Mouse (Mus musculus): ENCODE results near the gene Gsap.
"Not testable (repeated sequence)": the region's sequence is repeated elsewhere in the genome, so short reads cannot be mapped to it uniquely, and the experiment has no call there.

Gene Gsap

DNA sequence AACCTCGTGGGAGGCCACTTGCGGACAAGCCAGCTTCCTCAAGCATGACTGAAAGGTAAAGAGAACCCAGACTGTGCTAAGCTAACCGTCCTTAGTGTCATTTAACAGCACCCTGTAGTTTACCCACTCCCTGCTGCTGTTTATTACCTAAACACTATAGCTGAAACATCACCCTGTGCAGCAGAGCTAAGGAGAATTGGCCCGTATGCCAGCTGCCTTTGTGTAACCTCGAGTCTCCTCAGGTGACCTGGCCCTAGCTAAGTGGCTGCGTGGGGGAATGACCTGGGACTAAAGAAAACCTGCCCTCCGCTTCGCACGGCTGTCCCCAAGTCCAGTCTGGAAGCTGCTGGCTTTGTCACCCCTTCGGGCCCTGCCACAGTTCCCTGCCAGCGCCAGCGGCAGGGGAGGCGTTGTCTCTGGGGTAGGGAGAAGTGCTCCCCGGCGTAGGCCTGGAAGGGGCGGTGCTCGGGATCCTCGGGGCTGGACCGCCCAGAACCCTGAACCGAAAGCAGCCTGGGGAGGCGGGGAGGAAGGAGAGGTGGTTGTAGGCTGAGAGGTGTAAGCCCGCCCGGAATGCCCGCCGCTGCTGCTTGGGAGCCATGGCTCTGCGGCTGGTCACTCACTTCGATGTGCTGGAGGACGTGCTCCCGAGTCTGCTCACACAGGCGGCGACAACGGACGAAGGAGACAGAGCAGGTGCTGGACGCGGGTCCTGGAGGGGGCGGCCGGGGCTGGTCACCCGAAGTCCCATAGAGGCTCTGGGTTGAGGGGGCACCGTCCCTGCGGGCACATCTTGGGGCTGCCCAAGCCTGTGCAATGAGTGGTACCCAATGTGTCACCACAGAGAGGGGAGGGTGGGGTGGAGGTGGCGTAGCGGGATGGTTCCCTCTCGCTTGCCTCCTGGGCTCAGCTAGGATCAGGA, at the start of gene Gsap:
TSS of gene Gsap (plus strand) at position 492 of the 922 bp plus-strand sequence.
- DNase-seq, result peak; percentile 64

DNA sequence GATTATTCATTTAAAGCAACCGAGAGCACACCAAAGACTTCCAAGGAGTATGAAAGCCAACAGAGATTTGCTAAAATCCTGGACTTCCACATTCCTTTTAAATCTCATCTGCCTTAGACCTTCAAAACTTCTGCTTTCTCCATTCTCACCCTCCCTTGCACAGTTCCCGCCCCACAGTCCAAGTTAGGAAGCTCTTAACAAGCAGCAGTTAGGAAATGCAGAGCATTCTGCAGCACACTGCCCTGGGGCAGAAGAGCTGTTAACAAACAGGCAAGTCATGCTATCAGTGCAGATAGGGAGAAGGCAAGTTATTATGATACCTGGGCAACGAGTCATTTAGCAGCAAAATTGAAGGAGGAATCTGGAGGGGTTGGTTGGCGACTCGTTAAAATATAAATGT, 49.5 kb upstream of the Gsap start:
- no peak for DNase-seq

DNA sequence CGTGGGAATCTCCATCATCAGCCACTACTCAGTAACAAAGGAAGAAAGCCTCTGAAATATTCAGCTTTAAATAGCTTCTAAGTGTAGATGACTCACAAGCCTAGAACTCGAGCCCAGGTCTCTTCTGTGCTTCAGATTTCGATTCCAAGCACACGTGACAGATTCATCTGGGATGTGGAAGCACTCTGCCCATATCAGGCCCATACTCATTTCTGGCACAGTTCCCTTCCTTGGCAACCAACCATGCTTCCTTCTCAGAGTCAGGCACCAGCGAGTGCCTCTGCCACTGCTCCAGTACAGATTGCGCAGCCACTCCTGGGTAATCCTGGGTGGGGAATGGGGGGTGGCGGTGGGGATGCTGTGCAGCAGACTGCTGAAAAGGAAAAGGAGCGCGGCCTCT, 46.5 kb upstream of the Gsap start:
- peak; percentile 72 for DNase-seq

DNA sequence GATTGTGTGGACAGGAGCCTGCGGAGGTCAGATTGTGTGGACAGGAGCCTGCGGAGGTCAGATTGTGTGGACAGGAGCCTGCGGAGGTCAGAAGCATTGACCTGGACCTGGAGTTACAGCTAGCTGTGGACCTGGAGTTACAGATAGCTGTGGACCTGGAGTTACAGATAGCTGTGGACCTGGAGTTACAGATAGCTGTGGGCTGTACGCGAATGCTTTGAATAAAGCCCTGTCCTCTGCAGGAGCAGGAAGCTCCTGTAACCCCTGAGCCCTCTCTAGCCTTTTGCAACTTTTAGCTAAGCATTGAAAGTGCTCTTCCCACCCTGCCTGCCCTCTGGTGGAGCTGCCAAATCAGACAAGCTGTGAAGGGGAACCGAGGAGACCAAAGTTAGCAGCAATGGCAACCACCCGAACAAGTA, 44.9 kb upstream of the Gsap start:
- DNase-seq, result not testable (repeated sequence)

DNA sequence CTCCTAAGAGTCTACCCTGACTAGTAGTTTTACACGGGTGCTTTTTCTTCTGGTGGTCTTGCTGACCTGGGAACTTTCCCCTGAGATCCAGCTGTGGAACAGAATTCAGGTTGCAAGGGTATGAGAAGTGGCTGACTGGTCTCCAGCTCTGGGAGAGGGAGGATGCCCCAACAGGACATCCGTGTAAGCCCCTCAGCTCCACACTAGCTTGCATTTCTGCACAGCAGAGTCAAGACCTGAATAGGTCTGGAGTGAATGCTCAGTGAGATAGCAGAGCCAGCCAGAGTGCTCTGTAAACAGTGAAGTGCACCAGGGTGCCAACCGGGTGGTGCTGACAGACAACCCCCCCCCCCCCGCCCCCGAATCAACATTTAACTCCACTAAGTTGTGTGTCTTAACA, 44.4 kb upstream of the Gsap start:
- no peak for DNase-seq

DNA sequence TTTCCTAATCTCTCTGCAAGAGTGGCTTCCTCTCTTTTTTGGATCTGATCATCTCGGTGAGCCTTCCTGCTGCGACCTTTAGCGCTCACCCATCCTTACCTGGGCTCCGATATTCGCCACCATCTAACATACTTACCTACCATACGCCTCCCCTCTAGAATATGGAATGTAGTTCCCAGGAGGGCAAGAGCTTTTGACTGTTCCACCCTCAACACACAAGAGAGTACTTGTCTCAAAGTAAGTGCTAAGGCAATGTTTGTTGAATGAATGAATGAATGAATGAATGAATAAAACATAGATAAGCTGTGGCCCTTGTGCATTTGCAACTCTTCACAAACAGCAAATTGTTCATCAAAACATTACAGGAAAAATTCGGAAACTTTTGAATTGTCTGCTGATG, 43.0 kb upstream of the Gsap start:
- no peak for DNase-seq

DNA sequence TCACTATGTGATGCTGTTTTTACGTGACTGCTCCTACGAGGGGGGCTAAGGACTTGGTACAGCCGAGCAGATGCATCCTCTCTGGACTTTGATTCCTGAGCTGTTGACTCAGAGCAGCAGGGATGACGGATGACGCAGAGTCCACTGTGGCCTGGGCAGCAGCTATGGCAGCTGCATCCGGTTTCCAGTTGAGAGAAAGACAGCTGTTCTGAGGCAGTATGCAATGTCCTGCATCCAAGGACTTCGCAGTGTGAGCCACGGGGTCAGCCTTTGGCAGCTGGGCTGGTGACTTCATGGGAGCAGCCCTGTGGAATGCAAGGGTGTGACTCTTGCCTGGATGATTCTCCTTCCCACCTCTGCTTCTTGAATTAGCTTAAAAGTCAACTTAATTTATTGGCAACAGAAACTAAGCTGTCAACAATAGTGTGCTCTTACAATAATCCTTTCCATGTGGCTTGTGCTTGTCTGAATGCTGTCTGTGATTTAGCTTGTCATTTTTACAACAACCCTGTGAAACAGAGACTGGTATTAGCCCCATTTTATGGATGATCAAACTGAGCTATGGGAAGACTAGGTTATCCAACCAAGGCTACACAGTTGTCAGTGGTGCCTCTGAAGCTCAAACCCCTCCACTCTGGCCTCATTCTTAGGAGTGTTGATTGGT, 41.4 kb upstream of the Gsap start:
- no peak for DNase-seq

DNA sequence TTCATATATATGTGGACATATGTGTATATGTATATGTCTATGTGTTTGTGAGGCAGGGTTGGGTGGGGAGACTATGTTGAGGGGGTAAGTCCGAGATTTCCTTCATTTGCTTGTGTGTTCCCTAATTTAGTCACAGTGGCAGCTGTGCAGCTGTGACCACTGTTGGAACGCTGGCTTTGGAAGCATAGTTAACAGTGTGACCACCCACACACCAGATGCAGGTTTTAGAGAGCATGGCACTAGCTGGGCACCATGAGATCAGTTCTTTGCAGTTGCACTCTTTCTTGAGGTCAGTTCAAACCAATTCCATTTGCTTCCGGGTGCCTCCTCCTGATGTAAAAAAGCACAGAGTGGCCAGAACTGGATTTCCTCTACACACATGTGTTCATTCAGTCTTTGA, 37.7 kb upstream of the Gsap start:
- no peak for DNase-seq

DNA sequence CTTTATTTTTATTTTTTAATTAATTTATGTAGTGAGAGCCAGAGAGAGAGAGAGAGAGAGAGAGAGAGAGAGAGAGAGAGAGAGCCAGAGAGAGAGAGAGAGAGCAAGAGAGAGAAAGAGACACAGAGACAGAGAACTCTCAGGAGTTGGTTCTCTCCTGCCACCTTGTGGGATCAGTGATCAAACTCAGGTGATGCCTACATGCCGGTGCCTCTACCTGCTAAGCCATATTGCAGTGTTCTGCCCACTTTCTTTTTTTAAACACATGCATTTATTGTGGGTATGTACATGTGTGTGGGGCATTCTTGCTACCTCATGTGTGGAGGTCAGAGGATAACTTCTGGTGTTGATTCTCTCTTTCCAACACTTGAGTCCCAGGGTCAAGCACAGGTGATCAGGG, 32.4 kb upstream of the Gsap start:
- no peak for DNase-seq

DNA sequence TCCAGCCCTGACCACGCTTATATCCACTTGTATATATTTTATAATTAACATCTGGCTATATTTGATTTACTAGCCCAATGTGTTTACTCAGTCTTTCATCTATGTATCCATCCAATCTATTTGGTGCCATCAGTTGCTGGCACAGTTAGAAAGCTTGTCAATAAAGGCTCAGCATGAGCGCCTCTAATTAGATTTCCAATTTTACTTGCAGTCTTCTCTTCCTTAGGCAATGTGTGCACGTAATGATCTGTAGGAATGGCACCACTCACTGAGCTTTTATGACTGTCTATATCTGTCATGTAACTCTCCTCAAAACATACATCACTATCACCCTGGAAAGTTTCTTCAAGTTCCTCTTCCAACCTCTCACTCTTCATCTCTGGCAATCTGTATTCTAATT, 29.3 kb upstream of the Gsap start:
- DNase-seq, result no peak

DNA sequence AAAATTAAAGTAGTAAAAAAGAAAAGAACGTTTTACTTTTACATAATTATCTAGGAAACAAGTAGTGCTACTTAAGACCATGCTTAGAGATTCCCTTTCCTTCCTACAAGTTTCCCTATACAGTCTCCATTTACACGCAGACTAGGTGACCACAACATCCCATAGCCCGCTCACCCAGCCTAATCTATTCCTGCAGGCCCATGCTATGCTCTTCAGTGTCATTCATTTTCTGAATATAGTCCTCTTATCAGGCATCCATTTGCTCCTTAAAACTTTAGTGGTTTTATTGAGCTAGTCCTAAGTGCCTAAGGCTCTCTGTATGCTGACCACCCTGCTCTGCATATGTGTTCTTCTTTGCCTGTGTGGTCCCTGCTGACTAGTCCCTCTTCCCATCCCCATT, 26.5 kb upstream of the Gsap start:
- DNase-seq, result no peak

DNA sequence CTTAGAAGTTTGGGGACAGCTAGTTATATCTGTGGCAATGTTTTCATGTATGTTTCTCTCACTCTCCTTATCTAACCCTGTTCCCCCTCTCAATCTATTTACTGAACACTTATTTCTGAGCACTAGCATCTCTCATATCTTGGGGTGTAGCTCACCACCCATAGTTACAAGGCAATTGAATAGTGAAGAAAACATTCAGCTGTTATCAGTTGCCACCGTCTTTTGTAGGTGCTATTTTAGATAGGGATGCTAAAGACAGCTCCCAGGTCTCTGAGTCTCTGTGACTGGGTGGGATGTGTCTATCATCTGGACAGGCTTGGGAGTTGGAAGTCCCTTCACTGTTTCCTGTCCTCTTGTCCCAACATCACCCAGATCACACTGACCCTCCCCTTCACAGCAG, 25.3 kb upstream of the Gsap start:
- no peak for DNase-seq

DNA sequence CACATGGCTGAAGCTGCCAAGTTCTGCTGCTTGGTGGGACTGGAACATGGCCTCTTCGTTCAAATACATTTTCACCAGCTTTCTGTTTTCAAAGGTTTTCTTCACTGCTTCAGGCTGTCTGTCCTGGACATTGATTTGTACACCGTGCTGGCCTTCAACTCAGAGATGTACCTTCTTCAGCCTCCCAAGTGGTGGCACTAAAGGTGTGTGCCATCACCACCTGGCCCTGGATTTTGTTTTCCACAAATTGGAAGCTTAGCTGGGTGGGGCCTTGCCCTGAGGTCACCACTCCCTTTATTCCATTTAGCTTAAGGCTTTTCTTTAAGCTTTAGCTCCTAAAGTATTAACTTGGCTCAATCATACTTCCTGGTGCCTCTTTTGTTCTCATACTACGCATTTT, 22.6 kb upstream of the Gsap start:
- DNase-seq, result no peak

DNA sequence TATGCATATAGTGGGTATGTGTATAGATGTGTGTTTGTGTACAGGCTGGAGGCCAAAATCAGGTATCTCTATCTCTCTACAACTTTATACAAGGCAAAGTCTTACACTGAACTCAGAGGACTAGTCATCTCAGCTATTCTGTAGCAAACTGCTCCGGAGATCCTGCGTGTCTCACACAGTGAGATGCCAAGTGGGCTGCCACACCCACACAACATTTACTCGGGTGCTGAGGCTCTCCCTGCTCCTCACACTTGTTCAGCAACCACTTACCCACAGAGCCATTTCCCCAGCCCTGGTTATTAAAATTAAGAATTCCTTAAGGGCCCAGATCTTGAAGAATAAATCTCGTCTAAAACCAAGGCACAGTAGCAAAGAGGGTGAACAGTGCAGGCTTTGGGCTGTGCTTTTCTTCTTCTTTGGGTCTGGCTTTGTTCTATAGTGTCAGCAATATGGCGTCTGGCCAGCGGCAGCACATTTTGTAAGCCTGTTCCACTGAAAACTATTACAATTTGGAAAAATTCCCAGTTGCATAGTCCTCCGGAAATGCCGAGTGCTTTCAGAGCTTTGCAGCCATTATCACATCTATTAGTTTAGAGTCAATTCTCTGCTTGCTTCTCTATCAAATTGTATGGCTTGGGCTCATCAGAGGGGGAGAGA, 17.2 kb upstream of the Gsap start:
- no peak for DNase-seq

DNA sequence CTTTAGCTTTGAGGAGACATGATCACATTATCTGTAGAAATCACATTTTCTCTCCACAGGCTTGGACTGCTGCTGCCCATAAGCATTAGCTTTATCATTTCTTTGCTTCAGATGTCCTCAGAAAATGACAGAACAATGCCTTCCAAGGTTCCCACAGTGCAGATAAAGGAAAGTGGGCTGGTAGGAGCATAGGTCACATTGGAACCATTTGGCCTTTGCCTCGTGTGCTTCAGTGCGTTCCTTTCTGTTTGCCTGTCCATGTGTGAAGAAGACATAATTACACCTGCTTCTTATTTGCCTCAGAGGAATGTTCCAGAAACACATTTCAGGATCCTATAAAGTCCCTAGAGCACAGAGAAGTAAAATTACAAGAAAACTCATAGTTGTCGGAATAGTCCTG, 16.7 kb upstream of the Gsap start:
- no peak for DNase-seq

DNA sequence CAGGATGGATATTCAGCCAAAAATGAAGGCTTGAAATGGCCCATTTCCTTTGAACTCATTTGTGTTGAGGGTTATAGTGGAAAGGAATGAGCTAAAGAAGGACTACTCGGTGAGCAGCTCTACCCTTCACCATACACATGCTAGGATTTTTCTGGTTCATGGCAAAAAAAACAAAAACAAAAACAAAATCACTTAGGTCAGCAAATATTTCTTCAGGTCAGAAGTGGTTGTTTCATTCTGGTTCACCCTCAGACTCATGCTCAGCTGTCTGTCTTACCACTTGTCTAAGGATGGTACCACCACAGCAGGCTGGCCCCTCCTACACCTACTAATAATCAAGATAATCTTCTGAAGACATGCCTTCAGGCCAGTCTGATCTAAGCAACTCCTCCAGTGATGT, 16.2 kb upstream of the Gsap start:
- no peak for DNase-seq

DNA sequence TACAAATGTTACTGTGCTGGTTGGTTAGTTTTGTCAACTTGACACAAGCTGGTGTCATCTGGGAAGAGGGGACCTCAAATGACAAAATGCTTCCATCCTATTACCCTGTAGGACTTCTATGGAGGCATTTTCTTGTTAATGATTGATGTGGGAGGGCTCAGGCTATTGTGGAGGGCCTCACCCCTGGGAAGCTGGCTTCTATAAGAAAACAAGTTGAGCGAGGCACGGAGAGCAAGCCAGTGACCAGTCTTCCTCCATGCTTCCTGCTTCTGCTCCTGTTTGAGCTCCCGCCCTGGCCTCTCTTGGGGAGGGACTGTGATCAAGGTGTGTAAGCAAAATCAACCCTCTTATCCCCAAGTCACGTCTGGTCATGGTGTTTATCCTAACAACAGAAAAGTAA, 15.6 kb upstream of the Gsap start:
- DNase-seq, result no peak

DNA sequence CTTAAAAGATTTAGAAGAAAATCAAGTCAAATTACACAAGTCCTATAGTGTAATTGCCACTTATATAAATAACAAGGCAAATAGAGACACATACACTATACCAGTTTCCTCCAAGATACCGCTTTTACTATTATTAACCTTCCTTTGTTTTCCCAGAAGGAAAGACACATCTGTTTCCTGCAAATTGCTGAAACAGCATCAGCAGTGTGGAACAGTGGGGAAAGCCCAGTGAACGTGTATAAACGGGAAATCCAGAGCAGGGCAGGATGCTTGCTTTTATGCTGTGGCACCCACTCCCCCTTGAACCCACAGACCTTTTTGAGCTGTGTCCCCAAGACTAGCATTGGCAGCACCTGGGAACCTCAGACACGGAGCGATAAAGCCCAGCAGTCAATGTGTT, 15.2 kb upstream of the Gsap start:
- no peak for DNase-seq

DNA sequence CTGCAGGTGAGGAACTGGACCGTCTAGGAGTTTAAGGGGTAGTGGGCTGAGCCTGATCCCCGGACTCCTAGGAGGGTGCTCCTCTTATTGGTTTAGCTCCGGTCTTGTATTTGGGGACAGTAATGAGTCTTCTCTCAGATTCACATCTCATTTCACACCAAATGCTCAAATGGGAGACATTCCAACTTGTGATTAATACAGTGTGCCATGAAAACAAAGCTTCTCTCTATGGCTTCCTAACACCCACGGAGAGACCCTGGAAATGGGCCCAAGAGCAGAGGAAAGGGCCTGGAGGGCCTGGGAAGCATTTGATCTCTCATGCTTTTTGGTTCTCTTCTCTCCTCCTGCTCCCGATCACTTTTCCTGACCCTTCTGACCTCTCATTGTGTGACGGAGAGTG, 14.7 kb upstream of the Gsap start:
- DNase-seq, result no peak

DNA sequence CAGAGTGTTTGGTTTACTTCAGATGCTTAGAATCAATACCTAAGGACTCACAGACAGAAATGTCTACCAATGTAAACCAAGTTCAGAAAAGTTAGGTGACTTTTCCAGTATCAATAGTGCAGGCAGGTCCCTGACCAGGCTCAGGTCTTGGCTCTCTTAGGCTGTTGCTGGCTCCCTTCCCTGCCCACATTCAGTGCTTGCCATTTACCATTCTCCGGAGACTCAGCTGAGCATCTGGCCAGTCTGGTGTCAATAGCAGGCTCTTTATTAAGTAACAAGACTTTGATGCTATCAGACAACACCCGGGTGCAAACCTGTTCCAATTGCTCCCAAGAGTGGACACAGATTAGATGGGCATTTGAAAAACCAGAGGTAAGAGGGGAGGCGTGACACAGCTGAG, 13.7 kb upstream of the Gsap start:
- DNase-seq, result no peak

DNA sequence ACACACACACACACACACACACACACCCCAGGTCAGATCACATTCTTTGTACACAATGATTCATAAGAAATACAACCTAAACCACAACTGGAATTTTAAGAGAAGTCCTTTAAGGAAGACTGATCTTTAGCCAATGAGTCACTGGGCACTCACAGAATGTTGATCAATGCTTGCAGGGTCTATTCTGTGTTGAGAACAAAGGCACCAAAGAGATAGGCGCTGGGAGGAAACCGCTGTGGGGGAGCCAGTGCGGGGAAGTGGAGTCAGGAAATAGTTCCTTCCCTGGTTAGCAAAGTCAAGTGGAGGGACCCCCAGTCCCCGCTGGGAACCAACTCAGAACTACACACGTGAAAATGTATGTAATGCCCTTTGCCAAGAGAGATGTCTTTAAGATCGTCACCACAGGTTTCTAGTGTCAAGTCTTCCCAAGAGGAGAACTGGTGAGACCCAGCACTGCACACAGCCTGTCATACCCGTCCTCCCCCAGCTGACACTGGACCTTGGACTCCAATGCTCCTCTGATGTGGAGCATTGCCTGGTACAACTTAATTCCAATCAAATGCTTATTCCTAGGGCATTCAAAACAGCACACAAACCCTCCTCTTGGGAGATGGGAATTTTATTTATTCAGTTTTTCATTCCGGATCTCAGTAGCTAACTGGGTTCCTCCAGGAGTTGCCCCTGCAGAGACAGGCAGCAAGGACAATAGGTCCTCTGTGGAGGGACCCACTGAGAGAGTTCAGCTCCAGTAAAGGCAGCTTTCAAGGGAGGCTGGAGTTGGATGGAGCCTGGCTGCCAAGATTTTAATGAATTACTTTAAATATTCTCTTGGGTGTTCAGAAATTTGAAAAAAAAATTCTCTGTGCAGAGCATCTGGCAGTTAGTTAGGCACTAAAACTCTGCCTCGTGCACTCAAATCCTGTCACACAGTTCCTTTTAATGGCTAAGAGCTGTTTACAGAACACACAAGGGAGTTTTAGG, 10.6 kb upstream of the Gsap start:
- no peak for DNase-seq

DNA sequence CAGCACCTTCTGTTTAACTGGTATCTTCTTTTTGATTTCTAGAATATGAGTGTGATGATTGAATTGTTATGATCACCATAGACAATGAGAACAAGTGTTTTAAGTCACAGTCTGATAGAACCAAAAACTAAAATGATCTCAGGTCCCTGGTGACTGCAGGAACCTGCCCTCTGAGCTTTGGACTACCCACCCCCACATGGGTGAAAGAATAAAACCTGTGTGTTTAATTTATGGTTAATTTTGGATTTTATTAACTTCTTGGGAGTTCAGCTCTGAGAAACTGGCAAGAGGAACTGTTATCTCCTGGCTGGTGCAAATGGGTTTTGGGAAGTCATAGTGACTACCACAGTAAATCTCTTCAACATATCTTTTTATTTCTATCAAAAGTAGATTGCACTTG, 6.6 kb upstream of the Gsap start:
- no peak for DNase-seq

DNA sequence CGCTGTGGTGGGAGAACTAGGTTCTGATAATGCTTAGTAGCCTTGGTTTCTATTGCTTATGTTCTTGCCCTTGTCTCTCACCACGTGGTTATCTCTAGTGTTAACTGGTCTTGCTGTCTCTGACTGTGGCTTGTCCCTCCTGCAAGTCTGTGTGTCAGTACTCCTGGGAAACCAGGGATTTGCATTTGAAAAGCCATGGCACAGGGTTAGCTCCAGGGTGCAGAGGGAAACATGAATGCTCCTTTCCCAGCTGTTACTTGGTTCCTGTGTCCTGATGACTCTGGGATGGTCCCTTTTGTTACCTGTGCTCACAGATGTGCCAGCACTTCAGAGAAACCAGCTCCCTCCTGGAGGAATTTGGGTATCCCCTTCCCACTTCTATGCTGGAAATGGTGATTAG, 3.0 kb upstream of the Gsap start:
- DNase-seq, result not testable (repeated sequence)

All from right cerebral cortex, postnatal 25 days (tissue).